In genomic region chr4:47598216-47598615, GRCm38 (mm10) we compare ENCODE assay signal across 9 mouse cellular contexts.
DNase-seq lines count a peak whose midpoint lies in the region; ATAC-seq and TF ChIP-seq lines count a peak whose summit lies in the region.
"Had no signal": no experiment of that assay in that cellular context is flagged by ENCODE, and none has a peak within 500 bp of the region (broad histone marks: within the 10 kb centered on the region; RNA-seq: fewer than 3 reads in every experiment).

No protein-coding gene starts in this region.

- no peaks in the 10 kb centered on the region for H3K9me3 ChIP-seq in heart, postnatal 0 days (replicated peaks; ENCODE audit: control insufficient read depth, low read length)
- H3K9me3 ChIP-seq in midbrain, embryonic 14.5 days (ENCODE audit: control insufficient read depth, low read length): no peaks in the 10 kb centered on the region
- H3K9me3 ChIP-seq in midbrain, embryonic 15.5 days: no peaks in the 10 kb centered on the region
- H3K9me3 ChIP-seq in midbrain, embryonic 13.5 days: no peaks in the 10 kb centered on the region
- H3K9me3 ChIP-seq: lung, embryonic 15.5 days had no signal

- TF ChIP-seq EP300 in heart, postnatal 0 days (IDR thresholded peaks at IDR 0.05; ENCODE audit: low read depth): no peak

- peaks cover 12% of the 10 kb centered on the region for H3K4me1 ChIP-seq in heart, postnatal 0 days (ENCODE audit: control insufficient read depth, insufficient read depth)
- H3K4me1 ChIP-seq in midbrain, embryonic 14.5 days (ENCODE audit: control insufficient read depth, insufficient read depth, low read length): no peaks in the 10 kb centered on the region
- H3K4me1 ChIP-seq in midbrain, embryonic 15.5 days: 0 out of 2 replicates have a peak, but pooled peaks cover under 1% of the 10 kb centered on the region
- no peaks in the 10 kb centered on the region for H3K4me1 ChIP-seq in midbrain, embryonic 13.5 days (replicated peaks)
- H3K4me1 ChIP-seq: lung, embryonic 15.5 days had no signal

- peak; percentile 65 for TF ChIP-seq CTCF in heart, postnatal 0 days (IDR thresholded peaks at IDR 0.05; ENCODE audit: low read depth)

- H3K4me3 ChIP-seq in heart, postnatal 0 days (ENCODE audit: low read depth, low read length): no peak overlapping the region
- H3K4me3 ChIP-seq in midbrain, embryonic 14.5 days (replicated peaks; ENCODE audit: low read depth, low read length): no peak overlapping the region
- H3K4me3 ChIP-seq in midbrain, embryonic 15.5 days: no peak overlapping the region
- no peak overlapping the region for H3K4me3 ChIP-seq in midbrain, embryonic 13.5 days (replicated peaks)
- H3K4me3 ChIP-seq: lung, embryonic 15.5 days had no signal

- DNase-seq in heart, postnatal 0 days (ENCODE audit: low spot score): no peak
- no peak for DNase-seq in heart, adult 9 months (ENCODE audit: low spot score in 2 of 2)
- peak; percentile 45 for DNase-seq in midbrain, embryonic 14.5 days
- peak; percentile 38 for DNase-seq in adrenal gland, postnatal 25 days

- H3K27me3 ChIP-seq in heart, postnatal 0 days (ENCODE audit: control insufficient read depth, insufficient read depth, low read length): no peaks in the 10 kb centered on the region
- no peaks in the 10 kb centered on the region for H3K27me3 ChIP-seq in midbrain, embryonic 14.5 days (ENCODE audit: control insufficient read depth, insufficient read depth, low read length)
- no peaks in the 10 kb centered on the region for H3K27me3 ChIP-seq in midbrain, embryonic 15.5 days (replicated peaks)
- H3K27me3 ChIP-seq in midbrain, embryonic 13.5 days: no peaks in the 10 kb centered on the region
- H3K27me3 ChIP-seq: lung, embryonic 15.5 days had no signal

- no peak overlapping the region for H3K9ac ChIP-seq in heart, postnatal 0 days (replicated peaks; ENCODE audit: low read depth, low read length)
- no peak overlapping the region for H3K9ac ChIP-seq in midbrain, embryonic 14.5 days (replicated peaks; ENCODE audit: low read length)
- no peak overlapping the region for H3K9ac ChIP-seq in midbrain, embryonic 15.5 days
- H3K9ac ChIP-seq in midbrain, embryonic 13.5 days (replicated peaks): no peak overlapping the region
- H3K9ac ChIP-seq: lung, embryonic 15.5 days had no signal

- H3K27ac ChIP-seq in heart, postnatal 0 days (ENCODE audit: low read depth): no peak overlapping the region
- no peak overlapping the region for H3K27ac ChIP-seq in midbrain, embryonic 14.5 days (replicated peaks; ENCODE audit: low read depth, low read length)
- no peak overlapping the region for H3K27ac ChIP-seq in midbrain, embryonic 15.5 days
- H3K27ac ChIP-seq in midbrain, embryonic 13.5 days: no peak overlapping the region
- H3K27ac ChIP-seq: lung, embryonic 15.5 days had no signal

- H3K36me3 ChIP-seq in heart, postnatal 0 days (replicated peaks; ENCODE audit: control insufficient read depth, insufficient read depth, low read length): no peaks in the 10 kb centered on the region
- no peaks in the 10 kb centered on the region for H3K36me3 ChIP-seq in midbrain, embryonic 14.5 days (ENCODE audit: control insufficient read depth, insufficient read depth, low read length)
- no peaks in the 10 kb centered on the region for H3K36me3 ChIP-seq in midbrain, embryonic 15.5 days (replicated peaks)
- no peaks in the 10 kb centered on the region for H3K36me3 ChIP-seq in midbrain, embryonic 13.5 days
- H3K36me3 ChIP-seq: lung, embryonic 15.5 days had no signal

- no peak for ATAC-seq in heart, postnatal 0 days (ENCODE audit: insufficient read depth, low read depth)
- no peak for ATAC-seq in midbrain, embryonic 14.5 days (ENCODE audit: low FRiP score, low TSS enrichment)
- no peak for ATAC-seq in midbrain, embryonic 15.5 days (replicated peaks)
- ATAC-seq in megakaryocyte progenitor cell, adult 5-6 weeks (replicated peaks; ENCODE audit: poor library complexity): 0 out of 2 replicates have a peak, but pooled peaks have one; percentile 52
- no peak for ATAC-seq in midbrain, embryonic 13.5 days
- ATAC-seq in erythroblast, adult 5-6 weeks (replicated peaks; ENCODE audit: low FRiP score, poor library complexity, severe bottlenecking): no peak

- 48% methylated on average over 2 of the region's 2 CpGs for WGBS in heart, postnatal 0 days
- 49% methylated on average over 2 of the region's 2 CpGs for WGBS in midbrain, embryonic 14.5 days
- WGBS in midbrain, embryonic 15.5 days: 54% methylated on average over 2 of the region's 2 CpGs
- 48% methylated on average over 2 of the region's 2 CpGs for WGBS in midbrain, embryonic 13.5 days

- H3K4me2 ChIP-seq in heart, postnatal 0 days (ENCODE audit: low read depth, low read length): no peak overlapping the region
- H3K4me2 ChIP-seq in midbrain, embryonic 14.5 days (ENCODE audit: low read length): no peak overlapping the region
- no peak overlapping the region for H3K4me2 ChIP-seq in midbrain, embryonic 15.5 days
- no peak overlapping the region for H3K4me2 ChIP-seq in midbrain, embryonic 13.5 days (replicated peaks)
- H3K4me2 ChIP-seq: lung, embryonic 15.5 days had no signal

Comparison
In these comparisons a context has a peak if more than half of its experiments do, and no peak if none do; other contexts are left out.
1. DNase-seq: peak in midbrain, embryonic 14.5 days (single experiment) and adrenal gland, postnatal 25 days (single experiment); none in heart, postnatal 0 days (single experiment) and heart, adult 9 months (0 of 2).